Mouse (Mus musculus) naive thymus-derived CD4-positive, alpha-beta T cell, adult 5 months (primary cell): ENCODE results near the gene Klhl40. TPM values are rescaled to one million over a fixed set of nuclear protein-coding genes. Genes with fewer than 3 reads are reported as not detected.

Experiments used
- polyA plus RNA-seq: library from polyadenylated mRNA; unstranded; fragments of 100-300 nt; shearing (Covaris generic); gene quantifications from one replicate; pipeline ENCODE4 v1.2.1, GENCODE M21; 2017

Gene Klhl40
- not detected for polyA plus RNA-seq

DNA sequence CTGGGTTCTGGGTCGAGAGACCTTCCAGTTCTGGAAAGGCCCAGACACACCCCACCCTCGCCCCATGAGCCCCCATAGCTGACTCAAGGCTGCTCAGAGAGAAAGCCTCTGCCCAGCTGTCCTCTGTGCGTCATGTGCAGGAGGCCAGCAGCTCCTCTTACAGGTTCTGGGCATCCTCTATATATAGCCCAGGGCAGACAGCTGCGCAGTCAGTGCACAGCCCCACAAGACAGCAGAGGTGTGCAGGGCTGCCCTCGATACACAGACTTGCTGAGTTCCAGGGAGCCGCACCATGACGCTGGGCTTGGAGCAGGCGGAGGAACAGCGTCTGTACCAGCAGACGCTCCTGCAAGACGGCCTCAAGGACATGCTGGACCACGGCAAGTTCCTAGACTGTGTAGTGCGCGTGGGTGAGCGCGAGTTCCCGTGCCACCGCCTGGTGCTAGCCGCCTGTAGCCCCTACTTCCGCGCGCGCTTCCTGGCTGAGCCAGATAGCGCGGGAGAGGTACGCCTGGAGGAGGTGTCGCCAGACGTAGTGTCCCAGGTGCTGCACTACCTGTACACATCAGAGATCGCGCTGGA lies at the start of gene Klhl40:
Klhl40 (plus strand) TSS at position 124 of the 582 bp plus-strand sequence.

DNA sequence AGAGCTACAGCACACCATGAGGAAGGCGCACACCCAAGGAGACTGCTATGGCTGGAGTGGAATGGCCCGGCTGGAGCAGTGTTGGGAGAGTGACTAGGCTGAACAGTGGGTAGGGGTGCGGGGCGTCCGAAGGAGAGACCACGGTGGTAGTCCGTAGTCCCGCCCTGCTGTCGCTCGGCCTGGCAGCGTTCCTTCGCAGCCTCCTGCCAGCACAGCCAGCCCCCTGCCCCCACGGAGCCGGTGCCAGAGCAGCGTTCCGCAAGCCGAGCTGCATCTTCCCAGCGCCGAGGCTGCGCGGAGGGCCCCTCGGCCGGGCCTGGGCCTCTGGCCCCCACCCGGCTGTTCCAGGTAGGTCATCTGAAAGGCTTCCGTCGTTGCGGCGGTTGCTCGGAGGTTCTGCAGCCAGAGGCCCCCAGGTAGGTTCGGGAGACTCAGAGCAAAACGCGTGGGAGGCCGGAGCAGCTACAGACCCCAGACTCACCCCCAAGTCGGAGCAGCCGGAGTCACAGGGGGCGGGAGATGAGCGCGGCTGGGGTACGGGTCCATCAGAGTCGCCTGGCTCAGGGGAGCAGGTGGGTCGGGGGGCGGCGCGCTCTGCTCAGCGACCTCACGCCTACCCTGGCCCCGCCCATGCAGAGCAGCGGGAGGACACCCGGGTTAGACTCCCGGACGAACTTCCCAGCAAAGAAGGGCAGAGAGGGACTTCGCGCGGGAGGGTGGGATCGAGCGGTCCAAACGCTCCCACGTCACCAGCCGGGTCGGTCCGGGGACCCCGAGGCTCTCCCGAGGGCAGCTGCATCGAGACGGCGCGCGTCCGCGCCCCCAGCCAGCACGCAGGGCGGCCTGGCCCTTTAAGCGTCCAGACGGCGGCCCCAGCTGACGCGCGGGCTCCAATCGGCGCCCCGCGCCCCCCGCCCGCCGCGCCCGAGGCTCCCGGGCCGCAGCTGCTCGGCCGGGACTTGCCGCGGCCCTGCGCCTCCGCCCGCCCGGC lies 18.0 kb upstream of the Klhl40 start, which contains the start of gene Zfp651:
Zfp651 (plus strand) TSS at position 240 of the 991 bp plus-strand sequence.

DNA sequence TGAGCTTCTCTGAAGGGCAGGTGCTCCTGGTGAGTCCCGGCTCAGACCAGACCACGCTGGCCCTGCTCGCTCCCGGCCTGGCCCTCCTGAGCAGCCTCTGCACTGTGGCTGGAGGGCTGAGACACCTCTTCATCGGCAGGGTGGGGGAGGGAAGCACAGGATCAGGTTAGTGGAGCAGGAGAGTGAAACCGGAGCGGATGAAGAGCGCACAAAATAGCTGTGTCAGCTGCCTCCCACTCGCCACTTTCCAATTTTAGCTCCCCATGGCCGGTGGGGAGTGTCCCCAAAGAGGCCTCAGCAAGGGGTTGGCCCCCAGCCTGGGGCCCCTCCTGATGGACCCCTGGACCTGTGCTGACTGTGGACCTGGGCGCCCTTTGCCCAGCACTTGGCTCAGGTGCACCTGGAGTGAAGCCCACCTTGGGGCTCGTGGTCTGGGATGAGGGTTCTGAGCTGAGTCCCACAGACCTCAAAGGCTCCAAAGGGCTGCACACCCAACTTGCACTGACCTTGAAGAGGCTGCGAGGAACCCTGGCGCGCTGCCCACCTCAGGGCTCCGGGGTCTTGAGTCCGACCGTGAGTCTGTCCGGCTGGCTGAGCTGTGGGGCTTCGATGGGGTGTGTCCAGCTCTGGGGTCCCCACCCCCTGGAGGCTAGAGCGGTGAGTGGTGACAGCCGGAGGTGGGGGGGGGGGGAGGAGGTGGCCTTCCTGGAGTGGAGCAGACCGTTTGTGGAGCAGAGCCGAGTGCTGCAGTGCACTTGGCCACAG lies 14.5 kb downstream of the Klhl40 start, which contains the start of gene Hhatl:
Hhatl (minus strand) TSS at position 751 of the 765 bp plus-strand sequence.

Other genes with a start within 250 kb of the Klhl40 start
- not detected for gene Lyzl4, start 135.5 kb upstream of the Klhl40 start, polyA plus RNA-seq
- gene Vipr1, start 134.9 kb upstream of the Klhl40 start, polyA plus RNA-seq, result 85.6 TPM
- gene Sec22c, start 72.1 kb upstream of the Klhl40 start, polyA plus RNA-seq, result 41.5 TPM
- 21.6 TPM for gene Ss18l2, start 67.3 kb upstream of the Klhl40 start, polyA plus RNA-seq
- 177 TPM for gene Nktr, start 58.4 kb upstream of the Klhl40 start, polyA plus RNA-seq
- gene Zfp651, start 18.3 kb upstream of the Klhl40 start, polyA plus RNA-seq, result not detected
- not detected for gene Hhatl, start 14.9 kb downstream of the Klhl40 start, polyA plus RNA-seq
- gene Ccdc13, start 61.9 kb downstream of the Klhl40 start, polyA plus RNA-seq, result not detected
- gene Higd1a, start 80.8 kb downstream of the Klhl40 start, polyA plus RNA-seq, result 79.7 TPM
- gene Ackr2, start 120.7 kb downstream of the Klhl40 start, polyA plus RNA-seq, result not detected
- not detected for gene Cyp8b1, start 138.7 kb downstream of the Klhl40 start, polyA plus RNA-seq
- not detected for gene Fam198a, start 173.4 kb downstream of the Klhl40 start, polyA plus RNA-seq
- gene Pomgnt2, start 219.5 kb downstream of the Klhl40 start, polyA plus RNA-seq, result 0.30 TPM